Mouse (Mus musculus) gastrocnemius, adult 18-20 months (tissue): ENCODE data around the gene Gm20671. TPM values are rescaled to one million over a fixed set of nuclear protein-coding genes. Genes with fewer than 3 reads are reported as not detected.

Experiments
- total RNA-seq, 2 experiments: library from RNA; stranded (reverse); gene quantifications; 2 replicates each; pipeline ENCODE4 v1.2.3; 2021

The Gm20671 gene
- total RNA-seq, 2 experiments from 2014 or later: 1.1 TPM; not detected in 1

Other genes with a start within 250 kb of the Gm20671 start
- gene Yes1, start 215.9 kb downstream of the Gm20671 start, total RNA-seq: 1 to 10 TPM; 6.1 to 9.7 TPM
- gene Pisd, start 41.5 kb downstream of the Gm20671 start, total RNA-seq: 10 to 100 TPM; 10.8 to 14.1 TPM
- 1 to 10 TPM; 4.1 to 4.2 TPM for gene Prr14l, start 27.1 kb upstream of the Gm20671 start, total RNA-seq
- 10 to 100 TPM; 13.0 to 14.1 TPM for gene Depdc5, start 36.6 kb upstream of the Gm20671 start, total RNA-seq
- gene Ywhah, start 191.7 kb upstream of the Gm20671 start, total RNA-seq: 10 to 100 TPM; 53.1 to 54.1 TPM